Mouse (Mus musculus) cerebellum, adult 2 months (tissue): ENCODE data around the gene Mgl2.

Experiments used
- CTCF ChIP-seq: fragments of 200-500 bp; IDR thresholded peaks from 2 replicates; pipeline ENCODE4 v1.5.1; 2011; ENCODE audit warnings: low read depth, mild to moderate bottlenecking, control low read depth, low read length, moderate library complexity, borderline replicate concordance; ENCODE audit not compliant: insufficient read depth
- POLR2A ChIP-seq: fragments of 200-500 bp; IDR thresholded peaks from 2 replicates; pipeline ENCODE4 v1.6.1; 2011; ENCODE audit warnings: low read length, control low read depth, borderline replicate concordance; ENCODE audit not compliant: insufficient read depth

GRCm38 (mm10) chr11:70129926-70130379, at the start of gene Mgl2:
- TF ChIP-seq POLR2A = no peak
- TF ChIP-seq CTCF = no peak
